Mouse (Mus musculus): ENCODE measurements at regions not wholly inside any gene's neighbourhood (a gene's known extent, or its start where the extent isn't known, plus 50 kb on each side); places are given as distances from the start of the nearest gene placed in this dataset.

- no peak for TF ChIP-seq HCFC1 (IDR thresholded peaks at IDR 0.05; ENCODE audit: borderline replicate concordance, insufficient read depth, low read length)
- TF ChIP-seq CHD2 (IDR thresholded peaks at IDR 0.05; ENCODE audit: low read depth, low read length): no peak
- TF ChIP-seq ZC3H11A (IDR thresholded peaks at IDR 0.05; ENCODE audit: borderline replicate concordance, low read depth, low read length): peak; percentile 88
- no peak for TF ChIP-seq ZNF384 (IDR thresholded peaks at IDR 0.05; ENCODE audit: low read depth, low read length)
- no peak for TF ChIP-seq MAFK (IDR thresholded peaks at IDR 0.05; ENCODE audit: insufficient read depth, low read depth, low read length)
These were observed 415.6 kb downstream of the Zfp536 start for GRCm38 (mm10) chr7:37357647-37358395.
